Mouse (Mus musculus): Measurements from ENCODE around the gene Cabp1.

Gene Cabp1

DNA sequence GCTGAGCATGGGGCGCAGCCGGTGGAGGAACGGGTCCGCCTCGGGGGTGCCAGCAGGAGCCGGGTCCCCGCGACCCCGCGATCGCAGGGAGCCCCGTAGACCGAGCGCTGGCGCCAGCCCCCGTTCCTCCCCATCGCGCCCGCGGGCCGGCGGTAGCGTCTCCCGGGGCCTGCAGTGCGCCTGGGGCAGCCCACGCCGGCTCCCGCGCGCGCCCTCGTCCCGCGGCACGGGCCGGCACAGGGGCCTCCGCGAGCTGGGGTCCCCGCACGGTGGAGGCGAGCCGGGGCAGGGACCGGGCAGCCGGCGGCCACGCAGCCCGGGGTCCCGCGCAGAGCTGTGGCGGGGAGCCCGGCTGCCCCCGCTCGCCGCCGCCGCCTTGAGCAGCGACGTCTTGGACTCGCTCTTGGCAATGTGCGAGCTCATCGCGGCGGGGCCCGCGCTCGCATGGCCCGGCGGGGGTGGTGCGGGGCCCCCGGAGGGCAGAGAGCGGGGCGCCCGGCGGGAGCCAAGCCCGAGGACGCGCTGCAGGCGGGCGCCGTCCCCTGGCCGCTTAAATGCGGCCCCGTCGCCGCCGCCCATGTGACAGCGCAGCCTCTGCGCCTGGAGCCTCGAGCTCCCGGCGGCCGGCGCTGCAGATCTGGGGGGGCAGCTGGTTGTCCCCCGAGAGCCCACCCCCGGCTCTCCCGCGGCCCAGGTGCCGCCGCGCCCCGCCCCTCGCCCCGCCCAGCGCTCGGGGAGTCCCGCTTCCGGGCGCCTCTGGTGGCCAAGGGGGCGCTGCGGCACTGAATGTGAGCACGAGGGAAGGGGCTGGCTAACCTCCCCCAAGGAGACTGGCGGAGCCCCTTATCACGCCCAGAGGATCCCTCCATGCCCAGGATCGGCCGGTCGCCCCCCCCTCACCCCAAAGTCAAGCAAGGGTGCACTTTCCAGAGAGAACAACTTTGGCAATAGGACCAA, at the start of gene Cabp1:
TSS of gene Cabp1 (minus strand) at position 713 of the 957 bp plus-strand sequence.
- peak; percentile 52 for DNase-seq

GRCm38 (mm10) chr5:115240191-115240590, 46.0 kb upstream of the Cabp1 start:
- DNase-seq, result no peak

- DNase-seq, result no peak
These were observed 44.6 kb upstream of the Cabp1 start for GRCm38 (mm10) chr5:115238729-115239195.

- peak; percentile 94 for DNase-seq
These were observed 43.9 kb upstream of the Cabp1 start for GRCm38 (mm10) chr5:115237803-115238728.

- peak; percentile 96 for DNase-seq
These were observed 41.6 kb upstream of the Cabp1 start, which contains the start of gene Pop5 for GRCm38 (mm10) chr5:115235786-115236263. Pop5 (plus strand) TSS chr5:115235836.

DNA sequence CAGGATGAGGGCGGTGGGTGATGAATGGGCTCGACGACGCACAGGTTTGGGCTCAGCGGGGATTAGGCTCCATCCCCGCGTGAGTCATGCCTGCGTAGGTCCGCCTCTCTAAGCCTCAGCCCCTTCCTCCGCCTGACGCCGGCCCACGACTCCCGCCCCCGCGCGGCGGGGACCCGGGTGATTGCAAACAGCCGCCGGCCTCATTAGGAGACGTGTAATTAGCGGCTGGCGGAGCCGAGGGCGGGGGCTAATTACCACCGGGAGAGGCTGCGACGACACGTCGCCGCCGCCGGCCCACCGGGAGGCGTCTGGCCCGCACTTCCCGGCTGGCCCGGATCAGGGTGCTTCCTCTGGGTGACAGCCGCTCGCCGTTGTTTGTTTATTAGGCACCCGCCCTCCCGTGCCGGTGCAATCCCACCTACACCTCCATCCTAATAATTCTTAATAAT, 41.2 kb upstream of the Cabp1 start:
- DNase-seq, result peak; percentile 59

DNA sequence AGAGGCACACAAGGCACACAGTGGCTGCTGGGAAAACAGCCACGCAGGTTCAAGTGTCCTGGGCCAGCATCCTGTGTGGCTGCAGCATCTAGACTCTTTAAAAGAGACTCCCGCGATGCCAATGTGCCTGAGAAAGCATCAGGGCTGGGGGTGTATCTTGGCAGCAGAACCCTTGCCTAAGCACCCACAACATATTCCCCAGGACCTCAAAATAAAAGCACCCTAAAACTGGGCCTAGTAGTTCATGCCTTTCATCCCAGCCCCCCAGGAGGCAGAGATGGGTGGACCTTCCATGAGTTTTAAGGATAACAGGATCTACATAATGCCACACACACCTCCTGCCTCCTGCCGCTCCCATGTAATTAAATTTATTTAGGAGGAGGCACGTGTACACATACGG, 40.3 kb upstream of the Cabp1 start:
- DNase-seq, result no peak

DNA sequence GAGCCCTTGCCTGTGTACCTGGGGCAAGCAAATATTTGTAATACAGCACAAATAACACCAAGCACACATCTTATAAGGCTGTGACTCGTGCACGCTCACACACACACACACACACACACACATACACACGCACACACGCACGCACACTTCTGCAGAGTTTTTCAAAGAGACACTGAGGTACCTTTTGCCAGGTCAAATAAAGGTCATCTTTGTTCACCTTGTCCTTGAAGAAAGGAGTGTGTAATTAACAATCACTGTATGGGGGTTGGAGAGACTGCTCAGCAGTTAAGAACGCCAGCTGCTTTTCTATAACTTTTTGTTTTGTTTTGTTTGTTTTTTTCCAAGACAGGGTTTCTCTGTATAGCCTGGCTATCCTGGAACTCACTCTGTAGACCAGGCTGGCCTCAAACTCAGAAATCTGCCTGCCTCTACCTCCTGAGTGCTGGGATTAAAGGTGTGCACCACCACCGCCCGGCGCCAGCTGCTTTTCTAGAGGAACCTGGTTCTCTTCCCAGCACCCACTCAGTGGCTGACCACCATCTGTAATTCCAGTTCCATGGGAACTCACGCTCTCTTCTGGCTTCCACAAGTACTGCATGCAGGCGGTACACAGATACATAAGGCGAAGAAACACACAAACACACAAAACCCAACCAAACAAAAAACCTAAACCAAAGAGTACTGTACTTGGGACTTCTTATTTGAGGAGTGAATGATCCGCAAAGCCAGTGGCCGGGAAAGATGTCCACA, 39.0 kb upstream of the Cabp1 start:
- no peak for DNase-seq

DNA sequence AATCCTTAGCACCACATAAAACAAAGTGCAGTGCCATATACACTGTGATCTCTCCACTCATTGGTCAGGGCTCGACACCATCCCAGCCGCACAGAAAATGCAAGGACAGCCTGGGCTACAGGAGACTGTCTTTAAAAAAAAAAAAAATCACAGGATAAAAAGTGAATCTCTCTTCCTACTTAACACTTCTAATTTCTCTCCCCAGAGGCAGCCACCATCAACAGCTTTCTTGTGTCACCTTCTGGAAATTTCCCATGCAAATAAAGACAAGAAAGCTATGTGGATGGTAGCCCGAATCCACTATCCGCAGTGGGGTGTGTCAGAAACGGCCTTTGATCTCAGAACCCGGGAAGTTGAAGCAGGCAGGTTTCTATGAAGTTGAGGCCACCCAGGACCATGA, 38.3 kb upstream of the Cabp1 start:
- no peak for DNase-seq

DNA sequence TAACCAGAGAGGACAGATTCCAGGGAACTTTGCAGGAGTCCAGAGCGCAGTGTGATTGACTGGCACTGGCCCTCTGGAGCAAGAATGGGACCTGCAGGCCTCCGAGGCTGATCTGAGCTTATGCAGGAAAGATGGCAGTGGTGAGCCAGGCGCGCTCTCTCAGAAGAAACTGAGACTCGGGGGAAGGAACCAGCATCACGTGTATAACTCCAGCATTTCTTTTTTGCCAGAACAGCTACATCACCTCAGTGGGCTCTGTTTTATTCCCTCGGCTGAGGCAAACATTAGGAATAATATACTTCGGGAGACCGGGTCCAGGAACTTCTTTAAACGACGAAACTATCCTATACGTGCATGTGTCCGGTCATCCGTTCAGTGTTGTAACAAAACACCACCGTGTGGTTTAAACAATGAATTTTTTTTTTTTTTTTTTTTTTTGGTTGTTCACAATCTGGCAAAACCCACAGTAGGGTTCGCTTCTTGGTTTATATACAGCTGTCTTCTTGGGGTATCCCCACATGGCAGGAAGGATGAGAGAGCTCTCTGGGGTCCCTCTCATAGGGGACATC, 37.5 kb upstream of the Cabp1 start:
- DNase-seq, result no peak

GRCm38 (mm10) chr5:115230830-115231551, 36.8 kb upstream of the Cabp1 start:
- DNase-seq, result no peak

DNA sequence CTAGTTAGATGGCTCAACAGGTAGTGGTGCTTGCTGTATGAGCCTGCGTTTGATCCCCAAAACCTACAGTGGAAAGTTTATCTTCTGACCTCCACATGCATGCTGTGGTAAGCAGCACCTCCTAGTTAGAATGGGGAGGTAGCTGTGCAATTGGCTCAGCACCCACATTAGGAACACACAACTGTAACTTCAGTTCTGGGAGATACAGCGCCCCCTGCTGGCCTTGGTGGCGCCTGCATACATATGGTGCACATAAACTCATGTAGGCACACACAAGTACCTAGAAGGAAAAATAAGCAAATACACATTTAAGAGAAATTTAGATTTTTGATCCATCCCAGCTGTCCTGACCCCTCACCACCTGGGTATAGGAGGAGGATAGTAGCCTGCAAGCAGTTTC, 28.3 kb upstream of the Cabp1 start:
- DNase-seq, result no peak

DNA sequence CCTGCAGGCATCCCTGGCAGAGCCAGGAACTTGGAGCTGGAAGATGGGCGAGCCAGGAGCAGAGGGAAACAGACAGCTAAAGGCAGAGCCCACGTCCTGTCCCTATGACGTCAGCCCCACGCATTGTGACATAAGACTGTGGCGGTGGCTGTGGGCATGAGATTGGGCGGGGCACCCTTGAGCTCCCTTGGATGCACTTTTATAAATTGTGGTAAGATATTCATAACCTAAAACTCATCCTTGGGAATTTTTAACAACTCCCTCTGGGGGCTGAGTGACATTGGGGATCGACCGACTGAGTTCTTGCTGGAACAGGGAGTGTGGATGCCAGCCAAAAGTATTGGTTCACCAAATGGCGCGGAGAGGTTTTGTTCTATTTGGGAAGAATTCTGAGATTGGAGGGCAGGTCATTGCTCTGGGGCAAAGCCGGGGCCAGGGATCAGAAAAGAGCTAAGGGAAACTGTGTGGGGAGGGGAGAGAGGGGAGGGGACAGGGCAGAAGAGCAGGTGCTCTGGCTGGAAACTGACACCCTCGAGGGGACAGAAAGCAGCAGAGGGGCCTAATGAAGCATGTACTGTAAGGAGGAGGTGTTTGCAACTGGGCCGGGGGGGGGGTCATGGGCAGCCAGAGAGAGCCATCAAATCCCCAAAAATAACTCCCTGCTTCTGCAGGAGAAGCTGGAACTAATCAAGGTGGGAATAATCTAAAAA, 26.9 kb upstream of the Cabp1 start:
- no peak for DNase-seq

- no peak for DNase-seq
These were observed 23.8 kb upstream of the Cabp1 start for GRCm38 (mm10) chr5:115217998-115218397.

DNA sequence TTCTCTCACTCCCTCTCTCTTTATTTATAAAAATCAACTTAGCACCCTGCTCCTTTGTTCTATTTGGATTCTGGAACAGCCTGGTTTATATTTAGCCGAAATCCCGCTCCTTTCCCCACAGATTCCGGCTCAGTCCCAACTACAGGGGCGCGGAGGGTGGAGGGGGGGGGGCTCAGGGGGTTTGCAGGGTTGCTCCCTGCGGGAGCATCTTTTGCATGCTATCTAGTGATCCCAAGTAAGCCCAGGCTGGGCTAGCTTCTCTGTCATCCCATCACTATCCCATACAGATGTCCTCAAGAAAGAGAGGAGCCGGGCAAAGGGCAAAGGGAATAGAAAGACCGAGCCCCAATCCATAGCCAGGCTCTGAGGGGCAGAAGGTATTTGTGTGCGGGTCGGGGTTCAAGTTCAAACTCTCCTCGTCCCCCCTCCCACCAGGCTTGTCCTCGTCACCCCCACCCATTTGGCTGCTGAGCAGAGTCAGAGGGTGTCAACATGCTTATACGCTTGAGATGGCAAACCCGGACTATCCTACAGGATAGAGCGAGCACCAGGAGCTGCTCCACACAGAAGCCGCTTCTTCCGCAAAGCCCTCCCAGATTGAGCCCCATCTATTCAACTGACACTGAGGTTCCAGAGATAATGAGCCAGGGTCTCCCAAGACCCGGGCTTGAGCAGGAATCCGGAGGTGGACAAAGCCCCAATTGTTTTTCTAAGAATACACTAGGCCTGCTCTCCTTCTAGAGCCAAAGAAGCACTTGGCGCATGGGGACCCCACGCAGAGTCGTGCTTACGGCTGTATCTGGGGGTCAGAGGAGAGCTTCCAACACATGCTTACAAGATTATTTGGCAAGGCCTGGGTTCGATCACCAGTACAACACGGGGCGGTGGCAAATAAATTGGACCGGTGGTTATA, 21.3 kb upstream of the Cabp1 start:
- no peak for DNase-seq

- no peak for DNase-seq
These were observed 20.7 kb upstream of the Cabp1 start for GRCm38 (mm10) chr5:115214864-115215263.

- DNase-seq, result no peak
These were observed 18.7 kb upstream of the Cabp1 start for GRCm38 (mm10) chr5:115212861-115213260.

DNA sequence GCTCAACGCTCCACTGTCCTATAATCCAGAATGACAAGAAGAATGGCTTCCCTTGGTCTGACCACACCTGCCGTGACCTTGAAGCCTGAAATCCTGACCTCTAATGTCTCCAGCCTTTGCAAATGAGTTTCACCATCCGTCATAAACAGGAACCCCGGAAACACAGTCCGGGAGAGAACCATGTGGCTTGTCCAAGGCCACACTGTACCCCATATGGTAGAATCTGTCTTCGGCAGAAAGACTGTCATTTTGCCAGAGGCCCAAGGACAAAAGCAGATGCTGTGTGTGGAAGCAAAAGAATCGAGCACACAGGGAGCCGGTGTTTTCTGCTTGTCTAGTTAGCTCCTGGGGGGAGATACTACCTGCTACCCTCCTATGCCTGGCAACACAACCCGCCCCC, 18.3 kb upstream of the Cabp1 start:
- DNase-seq, result no peak

- peak; percentile 49 for DNase-seq
These were observed 16.2 kb upstream of the Cabp1 start for GRCm38 (mm10) chr5:115210380-115210779.
